Mouse (Mus musculus): ENCODE measurements around the gene Slit1. TPM values are rescaled to one million over a fixed set of nuclear protein-coding genes. Genes with fewer than 3 reads are reported as not detected.

Slit1 gene
- not detected in 2 replicates for polyA plus RNA-seq (2012; ENCODE audit: insufficient read depth, insufficient read length, low replicate concordance, missing spikeins)

GRCm38 (mm10) chr19:41743396-41743795 is at the start of gene Slit1:
Gene Slit1, minus strand, starts transcription at chr19:41743665.
- H3K4me1 ChIP-seq (ENCODE audit: control insufficient read depth, insufficient read depth, low read length), result peaks cover 32% of the 10 kb centered on the region

GRCm38 (mm10) chr19:41792934-41793486 is 49.5 kb upstream of the Slit1 start:
- no peak overlapping the region for H3K4me3 ChIP-seq (ENCODE audit: insufficient read depth, low read depth, low read length)
- H3K4me1 ChIP-seq (ENCODE audit: control insufficient read depth, insufficient read depth, low read length), result no peaks in the 10 kb centered on the region
- no peak overlapping the region for H3K27ac ChIP-seq (ENCODE audit: insufficient read depth, low read depth, low read length)
- TF ChIP-seq POLR2A (IDR thresholded peaks at IDR 0.05; ENCODE audit: insufficient read depth, low read depth, low read length) (no peak), CTCF (IDR thresholded peaks at IDR 0.05; ENCODE audit: insufficient read depth, low read depth, low read length) (no peak)
- WGBS, result 91% methylated on average over 1 of the region's 1 CpGs

More at GRCm38 (mm10) chr19:41743396-41743795, at the start of gene Slit1:
- TF ChIP-seq POLR2A (IDR thresholded peaks at IDR 0.05; ENCODE audit: insufficient read depth, low read depth, low read length) (no peak), CTCF (IDR thresholded peaks at IDR 0.05; ENCODE audit: insufficient read depth, low read depth, low read length) (no peak)
- no peak within 1 kb of the TSS for H3K27ac ChIP-seq (ENCODE audit: insufficient read depth, low read depth, low read length)
- WGBS, result 1% methylated on average over 44 of the region's 44 CpGs
- H3K4me3 ChIP-seq (ENCODE audit: insufficient read depth, low read depth, low read length), result peak within 1 kb of the TSS; percentile 72

- TF ChIP-seq POLR2A (IDR thresholded peaks at IDR 0.05; ENCODE audit: insufficient read depth, low read depth, low read length) (no peak), CTCF (IDR thresholded peaks at IDR 0.05; ENCODE audit: insufficient read depth, low read depth, low read length) (no peak)
- Histone ChIP-seq H3K4me3 (ENCODE audit: insufficient read depth, low read depth, low read length) (no peak overlapping the region), H3K4me1 (ENCODE audit: control insufficient read depth, insufficient read depth, low read length) (no peaks in the 10 kb centered on the region), H3K27ac (ENCODE audit: insufficient read depth, low read depth, low read length) (no peak overlapping the region)
- 92% methylated on average over 2 of the region's 2 CpGs for WGBS
Observed at GRCm38 (mm10) chr19:41791384-41791783, 47.9 kb upstream of the Slit1 start.

DNA sequence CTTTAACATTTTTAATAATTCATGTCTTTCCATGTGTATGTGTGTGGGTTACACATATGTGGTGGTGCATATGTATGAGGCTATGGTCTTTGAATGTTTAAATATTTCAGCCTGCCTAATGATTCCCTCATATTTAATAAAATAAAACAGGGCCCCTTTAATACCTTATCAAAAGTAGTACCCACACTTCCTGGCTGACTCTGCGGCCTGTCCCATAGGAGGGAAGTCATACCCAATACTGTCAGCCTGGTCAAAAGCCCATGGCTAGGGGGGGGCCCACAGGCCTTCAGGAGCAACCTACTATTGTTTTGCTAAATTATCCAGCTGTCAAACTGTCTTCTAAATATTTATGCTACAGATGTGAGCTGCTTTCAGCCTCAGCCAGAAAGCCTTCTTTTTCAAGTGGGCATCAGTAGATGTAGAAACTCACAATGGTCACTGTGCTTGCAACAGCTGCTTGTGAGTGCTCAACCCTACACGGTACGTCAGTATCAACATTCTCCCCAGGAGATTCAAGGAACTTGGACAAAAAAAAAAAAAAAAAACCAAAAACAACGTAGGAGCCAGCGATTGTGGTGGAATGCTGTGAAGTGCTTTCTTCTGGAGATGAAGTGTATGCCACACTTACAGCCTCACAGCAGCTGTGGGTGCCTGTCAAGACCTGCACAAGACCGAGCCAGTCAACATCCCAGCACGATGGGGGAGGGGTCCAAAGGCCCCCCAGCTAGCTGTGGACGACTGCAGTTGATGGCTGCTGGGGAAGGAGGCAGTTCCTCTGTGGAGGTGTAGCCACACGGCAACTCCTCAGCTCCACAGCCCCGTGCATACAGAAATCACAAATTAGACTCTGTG is 45.9 kb upstream of the Slit1 start:
- Histone ChIP-seq H3K4me1 (ENCODE audit: control insufficient read depth, insufficient read depth, low read length) (no peaks in the 10 kb centered on the region), H3K27ac (ENCODE audit: insufficient read depth, low read depth, low read length) (no peak overlapping the region), H3K4me3 (ENCODE audit: insufficient read depth, low read depth, low read length) (no peak overlapping the region)
- TF ChIP-seq CTCF (IDR thresholded peaks at IDR 0.05; ENCODE audit: insufficient read depth, low read depth, low read length), result no peak
- TF ChIP-seq POLR2A (IDR thresholded peaks at IDR 0.05; ENCODE audit: insufficient read depth, low read depth, low read length), result no peak
- 63% methylated on average over 10 of the region's 10 CpGs for WGBS

DNA sequence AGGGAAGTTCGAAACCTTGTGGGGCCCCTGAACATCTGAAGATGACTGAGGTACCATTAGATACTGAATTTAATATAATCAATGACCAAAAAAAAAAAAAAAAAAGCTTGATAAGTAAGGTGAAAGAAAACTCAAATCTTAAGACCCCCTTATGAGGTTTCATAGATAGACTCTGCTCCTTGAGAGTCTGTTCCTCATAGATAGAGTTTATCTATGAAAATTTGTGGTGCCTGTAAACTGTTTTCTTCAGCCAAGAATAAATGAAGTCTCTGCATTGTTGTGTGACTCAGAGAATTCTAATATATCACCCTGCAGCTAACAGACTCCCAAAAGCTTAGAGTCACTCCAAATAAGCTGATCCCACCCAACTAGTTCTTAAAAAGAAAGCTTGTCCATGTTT is 43.4 kb upstream of the Slit1 start:
- Histone ChIP-seq H3K27ac (ENCODE audit: insufficient read depth, low read depth, low read length) (no peak overlapping the region), H3K4me1 (ENCODE audit: control insufficient read depth, insufficient read depth, low read length) (no peaks in the 10 kb centered on the region), H3K4me3 (ENCODE audit: insufficient read depth, low read depth, low read length) (no peak overlapping the region)
- 92% methylated on average over 1 of the region's 1 CpGs for WGBS
- TF ChIP-seq CTCF (IDR thresholded peaks at IDR 0.05; ENCODE audit: insufficient read depth, low read depth, low read length) (no peak), POLR2A (IDR thresholded peaks at IDR 0.05; ENCODE audit: insufficient read depth, low read depth, low read length) (no peak)

DNA sequence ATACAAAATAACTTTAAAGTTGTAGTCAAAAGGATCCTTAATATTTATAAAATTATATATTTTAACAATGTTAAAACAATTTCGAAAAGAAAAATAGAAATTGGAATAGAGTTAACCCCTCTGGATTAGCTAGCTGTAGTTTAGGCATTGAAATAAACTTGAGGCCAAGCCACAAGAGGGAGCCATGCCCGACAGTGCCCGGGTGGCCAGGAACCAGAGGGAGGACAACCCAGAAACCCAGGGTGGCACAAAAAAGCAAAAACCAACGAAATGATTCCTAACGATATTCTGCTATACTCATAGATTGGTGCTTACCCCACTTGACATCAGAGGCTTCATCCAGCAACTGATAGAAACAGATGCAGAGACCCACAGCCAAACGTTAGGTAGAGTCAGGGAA is 34.0 kb upstream of the Slit1 start:
- 0 out of 2 replicates have a peak, but pooled peaks have one; percentile 21 for TF ChIP-seq CTCF (IDR thresholded peaks at IDR 0.05; ENCODE audit: insufficient read depth, low read depth, low read length)
- no peak for TF ChIP-seq POLR2A (IDR thresholded peaks at IDR 0.05; ENCODE audit: insufficient read depth, low read depth, low read length)
- H3K4me3 ChIP-seq (ENCODE audit: insufficient read depth, low read depth, low read length), result no peak overlapping the region
- H3K27ac ChIP-seq (ENCODE audit: insufficient read depth, low read depth, low read length), result no peak overlapping the region
- 67% methylated on average over 6 of the region's 6 CpGs for WGBS
- no peaks in the 10 kb centered on the region for H3K4me1 ChIP-seq (ENCODE audit: control insufficient read depth, insufficient read depth, low read length)

DNA sequence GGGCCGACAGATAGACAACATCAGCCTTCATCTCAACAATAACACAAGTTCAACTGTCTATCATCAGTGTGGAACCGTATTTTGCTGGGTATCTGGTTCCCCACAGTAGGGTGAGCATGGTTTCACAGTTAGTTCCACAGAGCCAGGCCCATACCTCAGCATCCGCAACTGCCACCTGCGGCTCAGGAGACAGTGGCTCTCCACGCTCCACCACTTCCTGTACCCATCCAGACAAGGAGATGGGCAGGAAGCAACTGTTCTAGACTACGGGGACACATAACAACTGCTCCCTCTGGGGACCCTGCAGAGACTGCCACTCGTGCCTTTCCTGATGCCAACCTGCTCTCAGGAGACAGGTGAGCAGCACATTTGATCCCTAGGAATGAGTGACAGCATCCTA is 25.2 kb upstream of the Slit1 start:
- TF ChIP-seq CTCF (IDR thresholded peaks at IDR 0.05; ENCODE audit: insufficient read depth, low read depth, low read length), result no peak
- TF ChIP-seq POLR2A (IDR thresholded peaks at IDR 0.05; ENCODE audit: insufficient read depth, low read depth, low read length), result no peak
- H3K27ac ChIP-seq (ENCODE audit: insufficient read depth, low read depth, low read length), result no peak overlapping the region
- 93% methylated on average over 7 of the region's 7 CpGs for WGBS
- no peak overlapping the region for H3K4me3 ChIP-seq (ENCODE audit: insufficient read depth, low read depth, low read length)
- H3K4me1 ChIP-seq (ENCODE audit: control insufficient read depth, insufficient read depth, low read length), result no peaks in the 10 kb centered on the region; the same call in 1 of the 2 replicates

DNA sequence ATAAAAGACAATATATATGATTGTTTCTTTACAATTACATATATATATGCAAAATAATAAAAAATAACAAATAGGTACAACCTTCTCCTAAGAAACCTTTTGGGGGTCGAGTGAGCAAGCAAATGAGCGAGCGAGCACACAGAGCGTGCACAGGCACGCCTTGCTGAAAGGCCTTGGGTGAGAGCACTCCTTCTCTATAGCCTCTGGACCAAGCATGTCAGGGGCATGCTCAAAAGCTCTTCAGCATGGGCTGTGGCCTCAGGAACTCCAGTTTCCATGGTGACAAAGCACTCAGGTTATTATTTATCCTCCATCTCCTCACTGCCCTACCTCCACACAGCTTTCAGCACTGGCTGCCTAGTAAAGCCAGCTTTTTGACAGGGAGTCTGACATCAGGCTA is 23.2 kb upstream of the Slit1 start:
- TF ChIP-seq POLR2A (IDR thresholded peaks at IDR 0.05; ENCODE audit: insufficient read depth, low read depth, low read length), result no peak
- no peak for TF ChIP-seq CTCF (IDR thresholded peaks at IDR 0.05; ENCODE audit: insufficient read depth, low read depth, low read length)
- Histone ChIP-seq H3K4me3 (ENCODE audit: insufficient read depth, low read depth, low read length) (no peak overlapping the region), H3K4me1 (ENCODE audit: control insufficient read depth, insufficient read depth, low read length) (no peaks in the 10 kb centered on the region; the same call in 1 of the 2 replicates), H3K27ac (ENCODE audit: insufficient read depth, low read depth, low read length) (no peak overlapping the region)
- 94% methylated on average over 5 of the region's 5 CpGs for WGBS
